Mouse (Mus musculus) limb, embryonic 11.5 days (tissue): ENCODE results near the gene AA986860. TPM values are rescaled to one million over a fixed set of nuclear protein-coding genes. Genes with fewer than 3 reads are reported as not detected.

Source experiments
- ATAC-seq: fragments of 200-750 bp; cut with Nextera tagmentation; 2 replicates; pipeline ENCODE4 v1.8.0; 2017; ENCODE audit warnings: low read depth; ENCODE audit not compliant: insufficient number of reproducible peaks, low FRiP score, low TSS enrichment
- DNase-seq: peaks from one replicate; pipeline ENCODE4 v3.0.0-alpha.2; 2015; ENCODE audit warnings: low spot score
- H3K27ac ChIP-seq: fragments of 300-500 bp; sonication (generic); replicated peaks from 2 replicates; pipeline ENCODE4 v1.5.1; 2014; ENCODE audit warnings: low read depth, mild to moderate bottlenecking, low read length
- H3K27me3 ChIP-seq: fragments of 300-500 bp; sonication (generic); 2 replicates; pipeline ENCODE4 v1.6.1; 2014; ENCODE audit warnings: mild to moderate bottlenecking, low read length, mixed read lengths; ENCODE audit not compliant: control insufficient read depth, insufficient read depth
- H3K36me3 ChIP-seq: fragments of 300-500 bp; sonication (generic); 2 replicates; pipeline ENCODE4 v1.6.1; 2014; ENCODE audit warnings: mild to moderate bottlenecking, low read length, moderate library complexity, mixed read lengths; ENCODE audit not compliant: control insufficient read depth, insufficient read depth
- H3K4me1 ChIP-seq: fragments of 300-500 bp; sonication (generic); 2 replicates; pipeline ENCODE4 v1.6.1; 2014; ENCODE audit warnings: low read length, mixed read lengths; ENCODE audit not compliant: control insufficient read depth, insufficient read depth
- H3K4me2 ChIP-seq: fragments of 300-500 bp; sonication (generic); 2 replicates; pipeline ENCODE4 v1.6.1; 2014; ENCODE audit warnings: low read depth, mild to moderate bottlenecking, moderate library complexity; ENCODE audit not compliant: severe bottlenecking
- H3K4me3 ChIP-seq: fragments of 300-500 bp; sonication (generic); 2 replicates; pipeline ENCODE4 v1.5.1; 2014; ENCODE audit warnings: low read depth, low read length
- H3K9ac ChIP-seq: fragments of 300-500 bp; sonication (generic); 2 replicates; pipeline ENCODE4 v1.6.1; 2014; ENCODE audit warnings: mild to moderate bottlenecking, low read length
- H3K9me3 ChIP-seq: fragments of 300-500 bp; sonication (generic); 2 replicates; pipeline ENCODE4 v1.6.1; 2016; ENCODE audit warnings: low read length; ENCODE audit not compliant: control insufficient read depth
- WGBS: fragments of 180-500 bp; shearing (Covaris S2); extraction: QIAGEN DNeasy Blood & Tissue Kit; methylation state at CpG from one replicate; pipeline ENCODE4 v1.1.7; 2014; 5-methylcytosine and 5-hydroxymethylcytosine counted together
- polyA plus RNA-seq: library from polyadenylated mRNA; unstranded; fragments of >200 nt; fragmentation: Nextera tagmentation; extraction: Ambion mirVana; gene quantifications from 2 replicates; pipeline ENCODE4 v1.2.1, GENCODE M21; 2014

AA986860 gene
- polyA plus RNA-seq, 1 experiment from 2014 or later, result 0.59 TPM

DNA sequence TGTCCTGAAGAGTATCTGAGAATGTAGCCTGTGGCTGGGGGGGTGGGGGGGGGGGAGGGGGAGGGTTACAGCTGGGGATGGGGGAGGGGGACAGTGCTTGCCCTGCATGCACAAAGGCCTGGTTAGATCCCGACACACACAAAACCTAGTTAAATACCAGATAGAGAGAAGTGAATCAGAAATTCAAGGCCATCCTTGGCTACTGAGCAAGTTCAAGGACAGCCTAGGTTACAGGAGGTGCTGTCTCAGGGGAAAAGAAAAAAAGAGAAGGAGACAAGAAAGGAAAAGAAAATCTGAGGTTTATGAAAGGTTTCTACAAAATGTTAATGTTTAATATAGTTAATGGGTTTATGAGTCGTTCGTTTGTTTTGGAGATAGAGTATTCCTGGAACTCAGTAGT is 7.9 kb downstream of the AA986860 start:
- DNase-seq, result no peak
- Histone ChIP-seq H3K27ac (no peak overlapping the region), H3K36me3 (no peaks in the 10 kb centered on the region), H3K9ac (no peak overlapping the region), H3K4me1 (no peaks in the 10 kb centered on the region), H3K27me3 (no peaks in the 10 kb centered on the region), H3K4me3 (no peak overlapping the region), H3K9me3 (no peaks in the 10 kb centered on the region), H3K4me2 (no peak overlapping the region)
- ATAC-seq, result no peak
- WGBS, result 75% methylated on average over 3 of the region's 3 CpGs

DNA sequence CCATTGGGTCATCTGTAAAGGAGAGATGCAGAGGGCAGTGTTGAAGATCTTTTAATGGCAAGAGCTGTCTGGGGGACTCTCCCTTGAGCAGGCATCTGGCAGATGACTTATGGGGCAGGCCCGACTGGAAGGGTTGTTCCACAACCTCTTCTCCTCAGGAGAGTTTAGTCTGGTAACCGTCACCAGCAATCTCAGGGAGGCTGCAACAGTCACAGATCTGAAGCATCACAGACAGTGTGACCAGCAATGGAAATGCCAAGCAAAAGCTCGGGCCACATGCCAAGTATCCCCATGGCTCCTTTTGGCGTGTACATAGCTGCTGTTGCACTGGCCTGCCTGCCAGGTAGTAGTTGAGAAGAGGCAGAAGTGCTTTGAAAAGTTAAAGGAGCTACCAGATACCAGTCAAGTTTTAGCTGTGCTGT is 8.5 kb downstream of the AA986860 start:
- no peaks in the 10 kb centered on the region for H3K36me3 ChIP-seq
- no peaks in the 10 kb centered on the region for H3K9me3 ChIP-seq
- no peak overlapping the region for H3K9ac ChIP-seq
- ATAC-seq (no peak), DNase-seq (no peak)
- no peak overlapping the region for H3K4me3 ChIP-seq
- 68% methylated on average over 4 of the region's 4 CpGs for WGBS
- H3K4me2 ChIP-seq, result no peak overlapping the region
- no peak overlapping the region for H3K27ac ChIP-seq
- H3K4me1 ChIP-seq, result no peaks in the 10 kb centered on the region
- H3K27me3 ChIP-seq, result no peaks in the 10 kb centered on the region

GRCm38 (mm10) chr1:130740781-130741720 is 9.3 kb downstream of the AA986860 start:
- no peaks in the 10 kb centered on the region for H3K9me3 ChIP-seq
- H3K36me3 ChIP-seq, result no peaks in the 10 kb centered on the region
- H3K27me3 ChIP-seq, result no peaks in the 10 kb centered on the region
- ATAC-seq (no peak), DNase-seq (no peak)
- no peaks in the 10 kb centered on the region for H3K4me1 ChIP-seq
- H3K4me2 ChIP-seq, result no peak overlapping the region
- H3K4me3 ChIP-seq, result no peak overlapping the region
- H3K27ac ChIP-seq, result no peak overlapping the region
- H3K9ac ChIP-seq, result no peak overlapping the region
- 66% methylated on average over 15 of the region's 15 CpGs for WGBS

DNA sequence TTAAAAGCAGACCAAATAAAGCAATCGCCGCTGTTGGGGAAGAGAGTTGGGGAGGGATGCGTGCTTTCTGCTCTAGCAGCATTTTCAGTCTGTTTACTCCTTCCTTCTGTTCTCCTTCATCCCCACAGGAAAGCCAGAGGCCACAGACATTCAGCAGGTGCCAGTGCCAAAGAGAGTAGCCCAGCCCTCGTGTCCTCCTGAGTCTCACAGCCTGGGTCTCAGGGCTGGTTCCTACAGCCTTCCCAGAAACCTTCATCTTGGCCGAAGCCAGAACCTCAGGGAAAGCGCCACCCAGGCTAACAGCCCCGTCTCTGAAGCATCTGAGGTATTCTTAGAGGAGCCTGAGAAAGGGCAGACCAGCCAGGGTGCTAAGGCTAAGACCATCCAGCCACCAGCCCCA is 10.4 kb downstream of the AA986860 start:
- Histone ChIP-seq H3K27me3 (no peaks in the 10 kb centered on the region), H3K4me2 (no peak overlapping the region), H3K9me3 (no peaks in the 10 kb centered on the region), H3K27ac (no peak overlapping the region), H3K4me1 (no peaks in the 10 kb centered on the region), H3K9ac (no peak overlapping the region), H3K4me3 (no peak overlapping the region), H3K36me3 (no peaks in the 10 kb centered on the region)
- WGBS, result 89% methylated on average over 7 of the region's 7 CpGs
- no peak for DNase-seq
- ATAC-seq, result no peak

DNA sequence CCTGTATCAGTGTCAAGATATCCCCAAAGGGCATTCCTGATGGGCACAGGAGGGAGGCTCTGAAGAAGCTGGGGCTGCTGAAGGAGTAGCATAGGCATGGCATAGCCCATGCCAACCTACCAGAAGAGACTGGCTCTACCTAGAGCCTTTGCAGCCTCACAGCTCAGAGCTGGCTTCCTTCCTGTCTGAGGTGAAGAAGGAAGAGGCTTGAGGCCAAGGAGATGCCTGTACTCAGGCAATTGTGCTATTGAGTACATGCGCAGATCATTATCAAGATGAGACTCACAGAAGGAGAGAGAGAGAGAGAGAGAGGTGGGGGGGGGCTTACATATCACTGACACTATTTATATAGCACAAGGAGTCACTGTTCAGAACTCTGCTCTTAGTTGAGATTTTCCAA is 12.0 kb downstream of the AA986860 start:
- WGBS, result 90% methylated on average over 1 of the region's 1 CpGs
- H3K9ac ChIP-seq, result no peak overlapping the region
- H3K4me2 ChIP-seq, result no peak overlapping the region
- no peak for DNase-seq
- no peaks in the 10 kb centered on the region for H3K27me3 ChIP-seq
- no peaks in the 10 kb centered on the region for H3K4me1 ChIP-seq
- no peak for ATAC-seq
- no peak overlapping the region for H3K4me3 ChIP-seq
- no peak overlapping the region for H3K27ac ChIP-seq
- H3K36me3 ChIP-seq, result no peaks in the 10 kb centered on the region
- no peaks in the 10 kb centered on the region for H3K9me3 ChIP-seq

GRCm38 (mm10) chr1:130744217-130744616 is 12.4 kb downstream of the AA986860 start:
- H3K4me2 ChIP-seq, result no peak overlapping the region
- no peaks in the 10 kb centered on the region for H3K9me3 ChIP-seq
- H3K9ac ChIP-seq, result no peak overlapping the region
- no peak overlapping the region for H3K4me3 ChIP-seq
- H3K36me3 ChIP-seq, result no peaks in the 10 kb centered on the region
- ATAC-seq (no peak), DNase-seq (no peak)
- H3K4me1 ChIP-seq, result no peaks in the 10 kb centered on the region
- no peaks in the 10 kb centered on the region for H3K27me3 ChIP-seq
- WGBS, result 87% methylated on average over 2 of the region's 2 CpGs
- H3K27ac ChIP-seq, result no peak overlapping the region

DNA sequence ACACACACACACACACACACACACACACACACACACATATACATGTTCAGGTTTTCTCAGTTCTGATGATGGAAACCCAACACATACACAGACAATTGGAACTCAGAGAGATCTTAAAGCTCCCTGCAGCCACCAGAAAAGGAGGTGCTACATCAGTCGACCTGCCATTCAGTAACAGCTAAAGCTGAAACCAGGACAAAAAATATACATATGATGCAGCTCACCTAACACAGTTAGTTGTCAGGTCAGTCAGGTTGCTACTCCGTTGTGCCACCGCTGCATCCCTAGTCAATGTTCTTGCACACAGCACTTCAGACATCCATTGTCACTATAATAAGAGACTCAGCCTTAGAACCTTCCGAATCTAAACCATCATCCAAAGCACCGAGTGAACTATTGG is 13.2 kb downstream of the AA986860 start:
- no peak overlapping the region for H3K27ac ChIP-seq
- no peak overlapping the region for H3K9ac ChIP-seq
- no peak for ATAC-seq
- H3K36me3 ChIP-seq, result no peaks in the 10 kb centered on the region
- no peak overlapping the region for H3K4me2 ChIP-seq
- 85% methylated on average over 5 of the region's 5 CpGs for WGBS
- no peaks in the 10 kb centered on the region for H3K9me3 ChIP-seq
- no peaks in the 10 kb centered on the region for H3K4me1 ChIP-seq
- H3K27me3 ChIP-seq, result no peaks in the 10 kb centered on the region
- H3K4me3 ChIP-seq, result no peak overlapping the region
- no peak for DNase-seq

- H3K4me1 ChIP-seq, result no peaks in the 10 kb centered on the region
- H3K9me3 ChIP-seq, result no peaks in the 10 kb centered on the region
- ATAC-seq, result no peak
- no peak overlapping the region for H3K27ac ChIP-seq
- no peak for DNase-seq
- H3K4me3 ChIP-seq, result no peak overlapping the region
- H3K9ac ChIP-seq, result no peak overlapping the region
- no peak overlapping the region for H3K4me2 ChIP-seq
- 94% methylated on average over 3 of the region's 3 CpGs for WGBS
- H3K27me3 ChIP-seq, result no peaks in the 10 kb centered on the region
- H3K36me3 ChIP-seq, result no peaks in the 10 kb centered on the region
Measured at GRCm38 (mm10) chr1:130745591-130745990, 13.8 kb downstream of the AA986860 start.
